Mouse (Mus musculus) layer of hippocampus, postnatal 10 days (tissue): ENCODE data around the gene Plin4. TPM values are rescaled to one million over a fixed set of nuclear protein-coding genes. Genes with fewer than 3 reads are reported as not detected.

Experiments used
- DNase-seq, 2 experiments: peaks; one replicate each; pipeline ENCODE4 v3.0.0; 2021; ENCODE audit warnings: low spot score in 2 of 2
- total RNA-seq, 2 experiments: library from RNA; stranded (reverse); gene quantifications; 2 replicates each; pipeline ENCODE4 v1.2.3; 2021

Plin4 gene
- total RNA-seq, 2 experiments from 2014 or later, result 0.43 to 0.51 TPM

- DNase-seq, result no peak
Observed at GRCm38 (mm10) chr17:56103465-56104285, 5.9 kb downstream of the Plin4 start.

GRCm38 (mm10) chr17:56102927-56103326 is 6.7 kb downstream of the Plin4 start:
- DNase-seq, result no peak

GRCm38 (mm10) chr17:56102158-56102557 is 7.4 kb downstream of the Plin4 start:
- DNase-seq, result no peak

DNA sequence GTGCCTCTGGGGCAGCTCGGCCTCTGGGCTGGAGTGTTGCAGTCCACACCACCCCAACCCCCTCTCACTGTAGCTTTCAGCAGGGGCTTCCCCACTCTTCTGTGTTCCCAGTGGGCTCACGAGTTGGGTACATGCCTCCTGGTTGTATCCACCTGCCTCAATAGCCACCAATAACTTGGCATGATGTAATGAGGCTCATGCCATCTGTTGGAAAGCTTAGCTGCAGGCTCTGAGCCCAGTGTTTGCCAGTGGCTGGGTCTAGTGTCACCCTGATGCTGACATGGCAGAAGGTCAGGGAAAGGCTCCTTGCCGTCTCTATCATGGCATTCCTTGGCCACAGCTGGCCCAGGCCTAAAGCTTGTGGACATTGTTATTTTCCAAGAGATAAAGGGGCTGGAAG is 8.8 kb downstream of the Plin4 start:
- DNase-seq, result no peak

- no peak for DNase-seq
Observed at GRCm38 (mm10) chr17:56098711-56099572, 10.7 kb downstream of the Plin4 start.

- no peak for DNase-seq
Observed at GRCm38 (mm10) chr17:56098180-56098579, 11.4 kb downstream of the Plin4 start.

GRCm38 (mm10) chr17:56096883-56097282 is 12.7 kb downstream of the Plin4 start:
- no peak for DNase-seq

- DNase-seq, result no peak
Observed at GRCm38 (mm10) chr17:56092794-56093193, 16.8 kb downstream of the Plin4 start.

GRCm38 (mm10) chr17:56092312-56092711 is 17.3 kb downstream of the Plin4 start:
- DNase-seq, result no peak

- DNase-seq, result peak; percentile 53 to 71
Observed at GRCm38 (mm10) chr17:56080781-56081585, 28.6 kb downstream of the Plin4 start.

DNA sequence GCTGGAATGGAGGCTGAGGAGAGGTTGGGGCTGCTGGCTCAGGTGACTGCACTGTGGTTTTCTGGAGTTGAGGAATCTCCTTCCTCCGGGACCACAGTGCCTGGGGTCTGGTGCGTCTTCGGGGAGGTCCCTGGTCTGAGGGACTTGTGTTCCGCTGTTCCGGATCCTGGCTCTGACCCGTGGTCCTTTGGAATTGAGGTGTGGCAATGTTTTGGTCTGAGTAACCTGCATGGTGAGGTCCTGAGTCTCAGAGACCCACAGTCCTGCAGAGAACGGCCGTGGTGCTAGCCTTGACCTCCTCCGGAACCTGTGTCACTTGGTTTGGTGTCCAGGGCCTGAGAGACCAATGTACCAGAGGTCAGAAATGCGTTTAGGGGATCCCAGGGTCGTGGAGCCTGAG is 29.7 kb downstream of the Plin4 start:
- DNase-seq, result peak in 1 of 2 experiments; percentile 22

DNA sequence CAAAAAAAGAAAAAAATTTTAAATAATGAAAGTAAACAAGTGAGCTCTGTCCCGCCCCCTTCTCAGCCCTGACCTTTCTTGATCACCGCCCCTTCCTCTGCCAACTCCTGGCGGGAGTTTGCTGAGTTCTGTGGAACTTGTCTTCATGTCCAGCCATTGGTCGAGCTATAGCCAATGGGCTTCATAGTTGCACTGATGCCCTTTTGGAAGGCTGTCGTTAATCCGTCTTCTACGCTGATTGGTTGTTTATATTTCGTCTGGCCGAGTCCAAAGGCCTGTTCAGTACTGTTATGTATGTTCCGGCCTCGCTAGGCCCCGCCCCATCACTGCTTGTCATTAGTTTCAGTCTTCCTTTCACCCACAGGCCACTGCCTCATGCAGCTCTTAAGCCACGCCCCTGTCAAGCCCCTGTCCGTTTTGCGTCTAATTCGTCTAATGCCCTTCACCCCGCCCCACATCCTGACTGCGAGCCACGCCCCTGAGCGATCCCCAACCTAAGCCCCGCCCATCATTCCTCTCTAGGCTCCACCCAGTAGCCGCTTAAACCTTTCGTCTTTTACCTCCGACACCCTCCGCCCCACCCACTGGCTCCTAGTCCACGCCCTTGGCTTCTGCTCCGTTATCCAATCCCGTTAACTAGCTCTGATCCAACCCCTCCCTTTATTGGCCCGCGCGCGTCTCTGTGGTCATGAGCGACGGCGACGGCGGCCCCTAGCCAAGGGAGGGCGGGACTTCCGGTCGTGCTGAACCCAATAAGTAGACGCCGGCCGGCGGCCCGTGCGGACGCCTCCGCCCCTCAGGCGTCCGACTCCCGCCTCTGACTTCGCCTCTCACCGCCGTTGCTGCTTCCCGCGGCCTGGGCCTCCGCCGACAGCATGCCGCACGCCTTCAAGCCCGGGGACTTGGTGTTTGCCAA is 30.5 kb downstream of the Plin4 start, which contains the start of gene Hdgfl2:
Gene Hdgfl2 (plus strand): TSS at position 755 of the 916 bp plus-strand sequence.
- DNase-seq, result peak; percentile 99

DNA sequence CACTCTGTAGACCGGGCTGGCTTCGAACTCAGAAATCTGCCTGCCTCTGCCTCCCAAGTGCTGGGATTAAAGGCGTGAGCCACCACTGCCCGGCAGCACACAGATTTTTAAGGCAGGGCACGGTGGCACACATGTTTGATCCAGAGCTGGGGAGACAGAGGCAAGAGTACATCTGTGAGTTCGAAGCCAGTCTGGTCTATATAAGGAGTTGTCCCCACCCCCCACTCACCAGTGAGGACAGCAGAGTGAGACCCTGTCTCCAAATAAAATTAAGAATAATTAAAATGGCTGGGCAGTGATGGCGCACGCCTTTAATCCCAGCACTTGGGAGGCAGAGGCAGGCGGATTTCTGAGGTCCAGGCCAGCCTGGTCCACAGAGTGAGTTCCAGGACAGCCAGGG is 31.2 kb downstream of the Plin4 start:
- peak in 1 of 2 experiments; percentile 22 for DNase-seq

DNA sequence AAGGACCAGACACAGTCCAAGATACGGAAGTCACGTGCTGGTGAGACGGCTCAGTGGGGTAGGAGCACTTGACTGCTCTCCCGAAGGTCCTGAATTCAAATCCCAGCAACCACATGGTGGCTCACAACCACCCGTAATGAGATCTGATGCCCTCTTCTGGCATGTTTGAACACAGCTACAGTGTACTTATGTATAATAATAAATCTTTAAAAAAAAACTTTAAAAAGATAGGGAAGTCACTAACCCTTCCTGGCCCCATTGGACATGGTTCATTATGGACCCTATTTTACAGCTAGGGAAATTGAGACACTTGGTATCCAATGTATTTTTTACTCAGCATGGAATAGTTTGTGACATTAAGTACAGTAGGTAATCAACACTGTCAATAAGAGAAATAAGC is 32.1 kb downstream of the Plin4 start:
- no peak for DNase-seq

DNA sequence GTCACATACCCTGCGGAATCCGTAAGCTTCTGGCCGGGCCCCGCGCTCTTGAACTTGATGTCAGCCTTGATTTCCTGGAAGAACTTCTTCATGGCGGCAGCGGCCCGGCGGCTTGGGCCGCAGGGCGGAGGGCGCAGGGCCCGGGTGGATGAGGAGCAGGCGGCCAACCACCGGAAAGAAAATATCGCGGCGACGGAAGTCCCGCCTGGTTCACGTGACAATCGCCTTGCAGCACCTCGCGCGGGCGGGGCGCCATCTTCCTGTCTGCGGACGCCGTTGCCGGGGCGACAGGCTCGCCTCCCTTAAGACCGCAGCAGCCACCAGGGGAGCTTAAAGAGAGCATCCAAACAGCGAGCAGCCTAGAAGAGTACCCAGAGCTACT is 34.8 kb downstream of the Plin4 start, which contains the start of gene Ubxn6:
Gene Ubxn6 (minus strand): TSS at position 202 of the 382 bp plus-strand sequence.
- peak; percentile 97 to 98 for DNase-seq

DNA sequence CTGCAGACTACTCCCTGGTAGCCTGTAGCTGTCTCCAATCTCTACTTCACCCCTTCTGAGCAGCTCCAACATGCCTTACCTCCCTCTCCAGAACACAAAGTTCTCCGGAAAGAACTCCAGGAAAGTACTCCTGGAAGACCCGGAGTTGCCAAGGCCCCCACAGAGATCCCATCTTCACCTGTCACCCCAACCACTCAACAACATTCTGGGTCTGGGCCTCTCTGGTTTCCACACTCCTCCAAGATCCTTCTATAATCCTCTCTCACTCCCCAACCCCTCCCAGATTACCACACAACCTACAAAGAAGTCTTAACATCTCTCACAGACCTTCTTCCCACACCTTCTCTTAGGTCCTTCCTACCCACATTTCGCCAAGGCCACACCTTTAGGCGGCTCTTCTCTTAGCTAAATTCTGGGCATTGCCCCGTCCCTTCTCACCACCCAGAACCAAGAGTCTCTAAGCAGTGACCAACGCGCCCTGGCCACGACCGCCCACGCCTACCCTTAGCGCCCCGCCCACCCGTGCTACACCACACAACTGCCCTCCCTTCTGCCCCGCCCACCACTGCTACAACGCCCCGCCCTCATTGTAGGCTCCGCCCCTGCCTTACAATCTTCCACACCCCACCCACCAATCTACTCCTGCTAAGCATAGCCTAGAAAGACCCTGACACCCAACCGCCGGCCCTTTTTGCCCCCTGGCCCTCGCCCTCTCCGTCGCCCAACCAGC is 35.3 kb downstream of the Plin4 start:
- DNase-seq, result peak; percentile 71 to 76

DNA sequence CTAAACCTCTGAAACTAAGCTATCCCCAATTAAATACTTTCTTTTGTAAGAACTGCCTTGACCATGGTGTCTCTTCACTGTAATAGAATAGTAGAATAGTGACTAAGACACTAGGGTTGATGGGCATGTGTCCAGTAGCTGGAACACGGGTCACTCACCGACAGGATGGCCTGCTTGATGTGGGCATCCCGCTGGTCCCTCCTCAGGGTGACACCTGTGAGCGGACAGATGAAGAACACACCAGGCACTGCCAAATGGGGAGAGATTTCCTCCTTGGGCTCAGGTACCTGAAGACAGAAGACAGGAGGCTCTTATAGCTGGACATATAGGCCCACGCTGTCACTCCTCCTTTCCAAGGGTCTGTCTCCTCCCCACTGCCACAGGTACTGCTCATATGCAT is 37.4 kb downstream of the Plin4 start:
- DNase-seq, result no peak

- DNase-seq, result no peak
Observed at GRCm38 (mm10) chr17:56071126-56071525, 38.5 kb downstream of the Plin4 start.

- no peak for DNase-seq
Observed at GRCm38 (mm10) chr17:56069066-56069465, 40.5 kb downstream of the Plin4 start.
